Mouse (Mus musculus) cerebellum, adult 9-11 months (tissue): ENCODE measurements around the gene Ager.
A peak's percentile ranks its signal among the peaks of the same experiment; 100 is the strongest.

Experiments
- DNase-seq: peaks from one replicate; pipeline ENCODE4 v3.0.0; 2022

The Ager gene

DNA sequence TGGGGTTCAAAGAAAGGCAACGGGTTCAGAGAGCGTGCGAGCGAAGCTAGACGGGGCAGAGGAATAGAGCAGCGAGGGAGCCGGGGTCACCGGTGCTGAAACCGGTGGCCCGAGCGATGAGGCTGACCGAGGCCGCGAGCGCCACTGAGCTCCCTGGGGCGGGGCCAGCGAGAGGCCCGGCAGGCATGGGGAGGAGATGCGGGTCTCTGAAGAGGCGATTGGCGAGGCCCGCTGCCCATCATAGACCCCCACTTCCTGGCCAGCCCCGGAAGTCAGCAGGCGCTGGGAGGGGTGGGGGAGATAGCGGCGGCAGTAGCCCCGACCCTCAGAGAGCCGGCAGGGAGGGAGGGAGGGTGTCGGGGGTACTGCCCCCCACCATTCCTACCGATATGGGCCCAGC lies 7.9 kb downstream of the Ager start:
- DNase-seq = peak; percentile 97

DNA sequence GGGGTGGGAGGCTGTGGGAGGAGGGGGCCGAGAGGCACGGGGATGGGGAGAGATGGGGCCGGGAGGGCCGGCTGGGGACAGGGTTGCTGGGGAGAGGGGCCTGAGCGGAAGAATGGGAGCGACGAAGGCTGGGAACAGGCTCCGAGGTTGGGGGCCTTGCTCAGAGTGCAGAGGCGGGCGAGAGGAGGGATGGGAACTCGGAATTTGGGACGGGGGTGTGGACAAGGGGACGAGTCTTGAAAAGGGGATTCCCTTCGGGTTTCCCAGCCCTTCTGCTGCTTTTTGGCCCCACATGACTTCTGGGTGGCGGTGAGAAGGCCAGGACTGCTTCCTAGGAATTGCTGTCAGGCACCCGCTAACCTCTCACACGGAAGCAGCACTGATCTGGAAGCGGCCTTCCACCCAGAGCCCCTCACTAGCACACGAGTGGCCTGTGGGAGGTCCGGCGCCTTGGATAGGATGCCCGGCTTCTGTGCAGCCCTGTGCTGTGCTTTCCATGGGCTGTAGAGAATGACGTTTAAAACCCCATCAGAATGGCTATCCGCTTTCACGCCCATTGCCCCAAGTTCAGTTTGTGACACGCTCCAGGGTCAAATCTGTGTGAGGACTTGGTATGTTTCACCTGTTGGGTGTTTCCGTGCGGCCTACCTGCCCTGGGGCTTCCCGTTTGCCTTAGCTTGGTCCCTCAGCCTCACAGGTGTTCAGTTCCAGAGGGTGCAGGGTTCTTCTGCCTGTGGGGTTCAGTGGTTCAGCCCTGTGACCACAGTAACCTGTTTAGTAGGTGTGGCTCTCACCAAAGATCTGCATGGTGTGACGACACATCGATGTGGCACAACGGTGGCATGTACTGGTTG lies 8.8 kb downstream of the Ager start:
- peak; percentile 74 for DNase-seq

DNA sequence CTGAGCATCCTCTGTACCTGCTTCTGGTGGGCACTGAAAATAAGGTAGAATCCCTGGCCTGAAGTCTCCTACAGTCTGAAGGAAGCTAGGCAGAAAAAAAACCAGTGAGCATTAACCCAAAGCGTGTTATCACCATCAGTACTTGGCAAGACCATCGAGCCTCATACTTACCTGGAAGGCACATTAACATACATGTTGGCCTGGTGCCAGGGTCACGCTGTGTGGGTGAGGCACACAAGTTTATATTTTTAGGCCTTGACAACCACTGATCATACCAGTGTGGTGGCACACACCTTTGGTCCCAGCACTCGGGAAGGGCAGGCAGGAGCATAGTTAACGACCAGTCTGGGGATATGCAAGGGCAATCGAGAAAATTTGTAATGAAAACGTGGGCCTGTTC lies 10.3 kb downstream of the Ager start:
- DNase-seq = no peak

DNA sequence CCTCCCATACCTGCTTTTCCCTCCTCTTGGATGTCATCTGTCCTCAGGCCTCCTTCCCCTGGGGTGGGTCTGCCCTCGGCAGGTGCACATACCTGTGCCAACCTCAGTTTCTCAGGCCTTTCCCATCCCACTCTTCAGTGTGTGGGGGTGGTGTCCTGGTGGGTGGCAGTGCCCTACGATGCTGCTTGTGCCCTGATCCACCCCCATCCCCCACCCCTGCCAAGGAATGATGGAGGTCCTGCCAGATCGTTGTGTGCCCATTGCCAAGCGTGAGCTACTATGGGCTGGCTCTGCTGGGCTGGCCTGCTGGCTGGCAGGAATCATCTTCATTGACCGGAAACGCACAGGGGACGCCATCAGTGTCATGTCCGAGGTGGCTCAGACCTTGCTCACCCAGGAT lies 13.4 kb downstream of the Ager start:
- no peak for DNase-seq

DNA sequence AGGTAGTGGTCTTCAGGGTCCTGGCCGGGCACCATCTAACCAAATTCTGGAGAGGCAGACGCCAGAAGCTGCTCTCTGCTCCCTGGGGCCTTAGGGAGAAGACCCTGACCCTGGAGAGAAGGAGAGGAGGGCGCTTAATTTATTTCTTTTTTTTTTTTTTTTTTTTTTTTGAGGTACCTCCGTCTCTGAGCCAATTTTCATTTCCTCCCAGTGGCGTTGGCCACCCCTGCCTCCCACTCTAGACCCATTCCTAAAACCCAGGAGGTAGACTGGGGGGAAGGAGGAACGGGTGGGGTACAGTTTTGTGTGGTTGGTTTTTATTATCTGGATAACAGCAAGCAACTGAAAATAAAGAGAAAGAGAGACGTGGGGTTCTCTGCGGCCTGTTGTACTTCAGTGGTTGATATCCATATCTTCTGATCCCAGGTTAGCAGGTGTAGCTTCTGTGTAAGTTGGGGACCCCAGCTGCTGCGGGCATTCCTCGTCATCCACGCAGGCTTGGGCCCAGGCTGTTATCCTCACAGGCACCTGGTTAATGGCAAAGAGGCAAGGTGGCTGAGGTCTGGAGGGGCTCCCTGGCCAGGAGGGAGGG lies 15.5 kb downstream of the Ager start:
- no peak for DNase-seq

DNA sequence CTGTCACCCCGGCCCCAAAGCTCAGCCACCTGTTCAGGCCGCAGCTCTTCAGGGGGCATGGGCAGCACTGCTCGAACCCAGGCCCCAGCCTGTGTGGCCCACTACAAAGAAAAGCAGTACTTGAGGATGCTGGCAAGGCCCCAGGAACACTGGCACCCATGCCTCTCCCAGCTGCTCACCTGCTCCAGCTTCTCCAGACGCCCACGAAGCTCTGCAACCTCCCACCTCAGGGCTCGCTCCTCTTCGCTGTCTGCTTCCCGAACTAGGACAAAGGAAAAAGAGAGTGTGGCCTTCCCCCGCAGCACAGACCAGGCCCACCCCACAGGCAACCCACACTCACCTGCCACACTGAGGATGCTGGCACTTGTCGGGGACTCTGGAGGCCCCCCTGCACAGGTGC lies 16.2 kb downstream of the Ager start:
- DNase-seq = no peak

DNA sequence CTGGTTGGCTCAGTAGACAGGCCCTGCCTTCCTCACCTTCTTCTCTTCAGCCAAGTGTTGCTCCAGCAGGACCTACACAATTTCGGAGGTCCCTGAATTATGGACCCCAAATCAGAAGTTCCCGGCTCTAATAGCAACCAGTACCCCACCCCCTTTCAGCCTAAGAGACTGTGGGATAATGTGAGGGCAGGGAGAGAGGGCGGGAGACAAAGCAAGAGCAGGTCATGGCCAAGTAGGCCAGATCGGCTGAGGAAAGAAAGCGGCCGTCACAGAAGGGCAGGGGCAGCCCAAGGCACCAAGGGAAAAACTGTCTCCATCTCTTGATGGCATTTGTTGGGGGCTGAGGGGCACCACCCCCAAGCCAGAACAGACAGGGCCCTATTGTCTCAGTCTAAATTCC lies 18.2 kb downstream of the Ager start, which contains the start of gene Egfl8:
Gene Egfl8 (minus strand): TSS at position 101 of the 400 bp plus-strand sequence.
- DNase-seq = no peak

DNA sequence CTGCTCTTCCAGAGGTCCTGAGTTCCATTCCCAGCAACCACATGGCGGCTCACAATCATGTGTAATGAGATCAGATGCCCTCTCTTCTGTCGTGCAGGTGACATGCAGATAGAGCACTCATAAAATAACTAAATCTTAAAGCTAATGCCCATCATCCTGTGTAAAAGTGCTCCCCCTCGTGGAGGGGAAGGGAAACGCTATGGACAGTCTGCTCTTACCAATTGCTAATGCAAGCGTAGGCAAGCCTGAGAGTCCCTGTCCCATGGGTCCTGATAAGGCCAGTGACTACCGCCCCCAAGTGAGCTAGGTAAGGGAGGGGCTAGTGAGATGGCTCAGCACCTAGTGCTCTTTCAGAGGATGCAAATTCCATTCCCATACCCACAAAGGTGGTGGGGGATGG lies 21.3 kb downstream of the Ager start:
- no peak for DNase-seq

DNA sequence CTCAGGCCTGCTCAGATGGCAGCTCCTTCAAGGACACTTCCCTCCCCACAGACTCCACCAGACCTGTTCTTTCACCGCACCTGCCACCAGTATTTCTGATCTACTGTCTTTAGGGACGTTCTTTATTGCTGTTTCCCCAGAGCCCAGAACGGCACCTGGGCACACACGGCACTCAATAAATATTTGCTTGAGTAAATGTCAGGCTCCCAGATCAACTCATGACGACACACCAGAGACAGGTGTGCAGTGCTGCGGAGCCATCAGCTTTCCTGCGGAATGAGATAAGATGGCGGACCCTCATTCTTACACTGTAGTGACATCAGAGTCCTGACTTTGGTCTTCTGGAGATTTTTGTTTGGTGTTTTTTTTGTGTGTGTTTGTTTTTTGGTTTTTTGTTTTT lies 23.3 kb downstream of the Ager start:
- DNase-seq = no peak

DNA sequence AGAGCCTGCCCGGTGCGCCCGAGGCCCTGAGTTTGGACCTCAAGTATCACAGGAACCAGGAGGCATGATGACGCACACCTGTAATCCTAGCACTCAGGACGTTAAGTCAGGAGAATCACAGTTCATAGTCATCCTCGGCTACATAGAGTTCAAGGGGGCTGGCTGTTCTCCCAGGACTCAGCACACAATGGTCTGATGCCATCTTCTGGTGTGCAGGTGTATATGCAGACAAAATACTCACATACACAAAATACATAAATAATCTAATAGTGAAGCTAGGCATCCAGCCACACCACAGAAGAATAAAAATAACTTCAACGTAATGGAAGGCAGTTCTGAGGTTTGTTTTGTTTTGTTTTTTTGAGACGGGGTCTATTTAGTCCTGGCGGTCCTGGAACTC lies 25.5 kb downstream of the Ager start:
- DNase-seq = no peak

DNA sequence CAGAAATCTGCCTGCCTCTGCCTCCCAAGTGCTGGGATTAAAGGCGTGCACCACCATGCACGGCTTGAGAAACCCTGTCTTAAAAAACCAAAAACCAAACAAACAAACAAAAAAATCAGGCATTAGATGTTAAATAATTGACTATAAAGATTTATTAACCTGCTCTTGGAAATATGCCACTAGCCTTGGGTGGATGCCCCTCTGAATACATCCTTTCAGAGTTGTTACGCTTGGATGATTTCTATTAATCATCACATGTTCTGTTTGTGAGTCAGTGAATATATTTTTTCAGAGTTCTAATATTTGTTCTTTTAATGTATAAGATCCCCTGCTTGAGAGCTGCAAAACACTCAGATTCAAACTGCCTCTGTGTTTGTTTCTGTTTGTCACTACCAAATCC lies 27.3 kb downstream of the Ager start:
- DNase-seq = no peak

DNA sequence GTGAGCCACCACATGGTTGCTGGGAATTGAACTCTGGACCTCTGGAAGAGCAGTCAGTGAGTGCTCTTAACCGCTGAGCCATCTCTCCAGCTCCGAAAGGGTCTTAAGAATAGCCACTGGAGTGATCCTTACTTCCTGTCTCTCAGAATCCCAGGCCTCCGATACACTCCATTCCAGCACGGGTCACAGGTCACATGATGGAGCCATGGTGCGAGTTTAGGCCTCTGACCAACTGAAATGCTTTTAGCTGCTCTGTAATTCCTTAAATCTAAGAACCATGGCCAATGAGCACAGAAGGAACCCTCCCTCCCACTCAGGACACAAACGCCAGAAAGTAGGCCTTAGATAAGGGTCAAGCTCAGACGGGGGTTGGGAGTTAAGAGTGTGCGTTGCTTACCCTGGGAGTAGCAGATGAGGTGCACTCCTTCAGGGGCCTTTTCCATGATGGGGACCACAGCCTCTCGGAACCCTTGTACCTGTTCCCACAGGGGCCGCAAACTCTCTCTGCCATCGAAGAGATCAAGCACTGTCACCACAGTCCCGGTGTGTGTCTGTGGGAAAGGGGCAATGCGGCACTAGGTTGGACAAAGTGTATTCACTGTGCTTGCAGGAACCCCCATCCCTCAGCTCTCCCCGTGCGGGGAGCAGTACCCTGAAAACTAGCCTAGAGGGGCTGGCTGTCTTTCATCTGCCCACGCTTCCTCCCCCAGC lies 28.6 kb downstream of the Ager start:
- peak; percentile 66 for DNase-seq

DNA sequence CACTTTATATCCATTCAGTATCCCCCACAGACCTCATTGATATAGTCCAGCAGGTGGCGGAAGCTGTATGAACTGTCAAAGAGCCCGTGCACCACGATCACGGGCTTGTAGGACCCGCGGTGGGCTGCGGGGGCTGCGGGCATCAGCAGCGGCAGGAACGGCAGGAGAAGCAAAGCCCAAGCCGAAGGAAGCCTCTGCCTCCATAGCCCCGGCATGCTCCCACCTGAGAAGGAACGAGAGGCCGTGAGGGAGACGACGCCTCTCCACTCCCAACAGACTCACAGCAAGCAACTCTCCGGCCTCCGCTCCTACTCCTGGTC lies 29.1 kb downstream of the Ager start:
- DNase-seq = no peak

DNA sequence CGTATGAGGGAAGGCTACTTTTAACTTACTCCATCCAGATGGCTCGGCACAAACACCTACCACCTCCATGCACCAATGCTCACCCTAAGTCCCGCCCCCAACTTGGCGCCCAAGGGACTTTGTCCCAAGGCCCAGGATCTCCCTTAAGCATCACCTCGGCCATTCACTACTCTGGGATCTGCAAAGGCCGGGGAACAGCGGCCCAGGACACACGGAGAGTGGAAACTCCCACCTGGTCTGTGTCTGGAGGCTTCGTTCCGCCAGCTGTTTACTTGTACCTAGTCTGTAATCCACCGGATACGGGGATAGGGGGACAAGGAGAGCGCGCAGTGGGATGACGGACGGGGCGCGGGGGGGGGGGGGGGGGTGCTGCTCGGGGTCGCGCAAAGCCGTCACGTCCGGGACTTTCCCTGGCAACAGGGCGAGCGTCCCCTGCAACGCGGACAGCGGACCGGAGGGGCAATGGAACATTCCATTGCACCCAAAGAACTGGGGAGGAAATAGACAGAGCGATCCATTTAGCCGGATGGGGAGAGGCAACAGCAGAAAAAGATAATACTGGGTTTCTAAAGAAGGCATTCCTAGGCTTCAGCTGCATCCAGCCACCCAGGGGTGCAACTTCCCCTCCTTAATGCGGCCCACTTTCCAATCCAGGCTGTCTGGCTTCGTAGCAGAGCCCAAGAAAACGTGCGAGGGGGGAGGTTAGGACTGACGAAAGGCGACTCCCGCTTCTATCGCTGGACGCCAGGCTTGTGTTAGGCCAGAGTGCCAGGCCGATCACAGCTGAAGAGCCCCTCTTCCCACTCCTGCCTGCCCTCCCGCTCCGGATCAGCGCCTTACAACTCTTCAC lies 29.7 kb downstream of the Ager start:
- peak; percentile 92 for DNase-seq

DNA sequence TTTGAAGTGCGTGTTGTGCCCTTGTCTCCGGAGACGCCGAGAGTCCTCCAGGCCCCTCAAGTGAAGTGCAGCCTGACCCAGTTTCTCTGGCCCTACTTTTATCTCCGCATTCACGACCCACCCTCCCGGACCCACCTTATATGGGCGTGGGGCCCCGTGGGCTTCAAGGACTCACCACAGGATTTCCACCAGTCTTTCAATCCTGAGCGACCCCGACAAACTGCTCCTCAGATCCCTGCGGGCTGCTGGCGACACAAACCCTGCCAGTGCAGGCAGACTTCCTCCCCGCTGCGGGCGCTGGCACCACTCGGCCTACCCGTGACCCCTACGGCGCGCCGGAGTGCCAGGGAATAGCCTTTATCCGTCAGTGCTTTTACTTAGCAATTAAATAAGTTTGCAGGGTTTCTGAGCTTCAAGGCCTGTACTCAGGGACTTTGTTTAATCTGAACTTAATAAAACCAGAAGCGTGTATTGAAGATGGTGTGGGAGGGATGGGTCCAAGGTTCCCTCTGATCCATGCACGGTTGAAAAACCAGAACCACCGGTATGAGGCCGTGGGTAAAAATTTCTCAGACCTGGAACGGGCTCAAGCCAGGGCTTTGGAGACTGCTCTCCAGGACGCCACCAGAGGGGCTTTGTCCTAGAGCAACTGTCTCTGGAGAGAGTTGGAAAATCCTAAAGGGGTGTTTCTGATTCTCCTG lies 30.4 kb downstream of the Ager start, which contains the start of gene Ppt2:
Gene Ppt2 (minus strand): TSS at position 568 of the 701 bp plus-strand sequence.
- peak; percentile 86 for DNase-seq

DNA sequence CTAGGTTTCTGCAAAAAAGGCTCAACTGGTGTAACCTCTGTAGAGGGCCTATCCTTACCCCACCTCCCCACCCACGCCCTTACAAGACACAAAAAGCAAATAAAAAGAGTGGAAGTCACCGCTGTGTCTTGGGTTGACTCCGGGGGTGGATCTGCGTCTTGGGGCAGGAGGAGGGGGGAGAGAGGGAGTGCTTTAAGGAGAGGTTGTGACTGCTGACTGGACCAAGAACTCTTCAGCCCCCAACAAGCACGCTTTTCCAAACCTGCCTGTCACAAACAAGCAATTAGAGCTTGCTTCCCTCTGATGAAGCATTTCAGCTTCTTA lies 30.9 kb downstream of the Ager start:
- no peak for DNase-seq

DNA sequence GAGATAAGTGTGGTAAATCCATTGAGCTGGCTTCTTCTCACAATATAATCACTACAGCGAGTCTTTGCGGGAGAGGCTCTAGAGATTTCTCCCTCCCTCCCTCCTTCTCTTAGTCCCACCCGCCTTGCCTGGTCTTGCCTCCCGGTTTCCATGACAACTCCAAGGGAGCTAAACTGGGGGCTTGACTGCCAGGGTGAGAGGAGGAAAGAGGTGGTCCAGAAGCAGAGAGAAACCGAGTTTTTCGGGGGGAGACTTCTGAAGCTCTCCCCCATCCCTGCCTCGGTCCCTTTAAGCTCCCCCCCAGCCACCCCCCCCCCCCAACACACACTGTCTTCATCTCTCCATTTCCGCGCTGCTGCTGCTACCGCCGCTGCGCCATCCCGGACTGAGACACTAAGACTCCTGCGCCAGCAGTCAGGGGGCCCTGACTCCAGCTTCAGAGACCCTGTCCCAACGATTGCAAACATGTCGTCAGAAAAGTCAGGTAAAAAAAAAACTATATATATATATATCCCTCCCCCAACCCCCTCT lies 31.6 kb downstream of the Ager start, which contains the start of gene Prrt1:
Gene Prrt1 (plus strand): TSS at position 313 of the 531 bp plus-strand sequence.
- DNase-seq = peak; percentile 81

DNA sequence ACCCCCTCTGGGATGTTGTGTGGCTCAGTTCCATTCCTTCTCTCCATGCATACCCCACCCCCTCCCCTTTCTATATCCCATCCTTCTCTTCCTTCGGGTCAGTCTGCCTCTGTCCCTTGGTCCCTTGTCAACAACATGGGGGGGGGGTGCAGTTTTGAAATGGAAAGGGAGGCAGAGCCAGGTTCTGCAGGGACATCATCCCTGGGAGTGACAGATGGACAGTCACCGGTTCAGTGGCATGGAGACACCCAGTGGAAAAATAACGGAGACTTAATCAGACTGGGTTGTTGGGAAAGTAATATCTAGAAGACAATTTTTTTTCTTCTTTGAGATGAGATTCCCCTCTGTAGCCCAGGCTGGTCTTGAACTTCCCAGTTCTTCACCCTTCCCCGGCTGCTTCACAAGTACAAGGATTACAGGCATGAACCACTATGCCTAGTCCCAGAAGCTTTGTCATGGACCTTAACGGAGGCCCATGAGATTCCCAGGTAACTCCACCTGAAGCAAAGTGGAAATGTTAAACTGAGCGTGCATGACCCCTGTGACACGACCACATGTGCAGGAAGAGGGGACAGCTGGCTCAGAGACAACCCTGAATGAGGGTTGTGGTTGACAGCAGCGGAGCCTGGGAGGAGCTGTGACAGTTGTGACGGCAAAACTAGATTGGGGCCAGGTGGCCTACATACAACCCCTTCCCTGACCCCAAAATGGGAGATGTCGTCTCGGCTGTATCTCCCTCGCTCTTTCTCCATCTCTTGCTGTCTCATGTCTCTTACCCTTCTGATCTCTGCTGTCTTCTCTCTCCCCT lies 32.3 kb downstream of the Ager start:
- DNase-seq = peak; percentile 81

DNA sequence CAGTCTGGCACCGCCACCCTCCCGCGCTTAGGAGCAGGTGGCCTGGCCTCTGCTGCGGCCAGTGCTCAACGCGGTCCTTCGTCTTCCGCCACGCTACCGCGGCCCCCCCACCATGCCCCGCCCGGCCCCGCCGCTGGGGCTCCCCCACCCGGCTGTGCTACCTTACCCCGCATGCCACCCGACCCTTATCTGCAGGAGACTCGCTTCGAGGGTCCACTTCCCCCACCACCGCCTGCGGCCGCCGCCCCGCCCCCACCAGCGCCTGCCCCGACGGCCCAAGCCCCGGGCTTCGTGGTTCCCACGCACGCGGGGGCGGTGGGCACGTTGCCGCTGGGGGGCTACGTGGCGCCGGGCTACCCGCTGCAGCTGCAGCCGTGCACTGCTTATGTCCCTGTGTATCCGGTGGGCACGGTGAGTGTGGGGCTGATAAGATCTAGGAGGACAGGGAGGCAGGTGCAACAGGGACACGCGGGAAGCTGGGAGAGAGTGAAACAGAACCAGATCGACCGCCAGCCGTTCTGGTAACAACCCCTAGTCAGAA lies 33.2 kb downstream of the Ager start:
- DNase-seq = peak; percentile 77

DNA sequence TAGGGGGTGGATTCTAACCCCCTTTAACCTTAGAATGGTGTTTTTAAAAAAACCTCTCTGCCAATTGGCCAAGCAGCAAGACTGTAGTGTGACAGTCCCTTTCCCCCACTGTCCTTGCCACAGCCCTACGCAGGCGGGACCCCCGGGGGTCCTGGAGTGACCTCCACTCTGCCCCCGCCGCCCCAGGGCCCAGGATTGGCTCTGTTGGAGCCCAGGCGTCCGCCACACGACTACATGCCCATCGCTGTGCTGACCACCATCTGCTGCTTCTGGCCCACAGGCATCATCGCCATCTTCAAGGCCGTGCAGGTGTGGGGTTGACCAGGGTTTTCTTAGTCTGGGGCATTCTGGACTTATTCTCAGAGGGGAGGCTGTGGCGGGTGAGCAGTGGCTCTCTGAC lies 34.0 kb downstream of the Ager start:
- peak; percentile 79 for DNase-seq

DNA sequence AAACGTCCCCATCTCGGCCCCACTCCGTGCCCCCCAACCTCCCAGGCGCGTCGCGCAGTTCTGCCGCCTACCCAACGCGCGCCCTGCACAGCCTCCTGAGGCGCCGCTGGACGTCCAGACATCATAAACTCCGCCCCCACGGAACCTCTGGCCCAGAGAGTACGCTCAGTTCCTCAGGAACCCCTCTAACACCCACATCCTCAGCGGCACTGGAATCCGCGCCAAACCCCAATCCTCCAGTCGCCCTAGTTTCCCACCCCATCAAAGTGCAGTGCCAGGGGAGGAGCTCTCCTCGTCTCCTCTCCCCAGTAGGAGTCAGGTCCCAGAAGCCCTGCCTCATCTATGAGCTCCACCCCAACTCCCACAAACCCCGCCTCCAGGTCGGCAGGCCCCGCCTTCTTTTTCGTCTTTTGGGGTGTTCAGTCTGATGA lies 34.6 kb downstream of the Ager start:
- peak; percentile 93 for DNase-seq
